Mouse (Mus musculus) MEL (cell line): ENCODE measurements at regions not wholly inside any gene's neighbourhood (a gene's known extent, or its start where the extent isn't known, plus 50 kb on each side); places are given as distances from the start of the nearest gene placed in this dataset.

ENCODE experiments used
- CHD1 ChIP-seq: IDR thresholded peaks from 2 replicates; pipeline ENCODE4 v1.6.1; 2012; ENCODE audit warnings: low read depth, mild to moderate bottlenecking, inconsistent platforms, low read length, improper control_type of control experiment
- CTCF ChIP-seq, 3 experiments: IDR thresholded peaks in 2 of 3; conservative IDR thresholded peaks in 1 of 3; 2 replicates each; pipeline ENCODE4 v1.5.1; 2011 to 2012; ENCODE audit warnings: low read length in 3 of 3, low read depth in 2 of 3, mild to moderate bottlenecking in 2 of 3, improper control_type of control experiment in 1 of 3, inconsistent platforms in 1 of 3, mixed read lengths in 1 of 3, moderate library complexity in 1 of 3; ENCODE audit not compliant: control insufficient read depth in 1 of 3, insufficient read depth in 1 of 3, poor library complexity in 1 of 3, severe bottlenecking in 1 of 3
- EP300 ChIP-seq, 2 experiments: IDR thresholded peaks; 2 replicates each; pipeline ENCODE4 v1.6.1; 2011; ENCODE audit warnings: improper control_type of control experiment in 2 of 2, low read length in 2 of 2, low read depth in 1 of 2, mild to moderate bottlenecking in 1 of 2
- USF1 ChIP-seq: IDR thresholded peaks from 2 replicates; pipeline ENCODE4 v1.6.1; 2014; ENCODE audit warnings: low read depth, mild to moderate bottlenecking, inconsistent platforms, low read length, improper control_type of control experiment, moderate library complexity
- USF2 ChIP-seq, 2 experiments: IDR thresholded peaks; 2 replicates each; pipeline ENCODE4 v1.6.1; 2011 to 2012; ENCODE audit warnings: improper control_type of control experiment in 2 of 2, low read length in 2 of 2, borderline replicate concordance in 1 of 2, inconsistent platforms in 1 of 2, low read depth in 1 of 2, mild to moderate bottlenecking in 1 of 2; ENCODE audit not compliant: insufficient read depth in 1 of 2

GRCm38 (mm10) chr17:44378391-44378790 lies 190.0 kb downstream of the Clic5 start:
- no peak for TF ChIP-seq EP300 (IDR thresholded peaks at IDR 0.05; ENCODE audit: low read depth in 1 of 2, low read length in 2 of 2)
- TF ChIP-seq CTCF (IDR thresholded peaks at IDR 0.05 in 2 of 3, conservative IDR thresholded peaks at IDR 0.05 in 1 of 3; ENCODE audit: control insufficient read depth in 1 of 3, insufficient read depth in 1 of 3, low read depth in 2 of 3, low read length in 3 of 3, poor library complexity in 1 of 3, severe bottlenecking in 1 of 3): no peak
- no peak for TF ChIP-seq USF1
- no peak for TF ChIP-seq USF2 (IDR thresholded peaks at IDR 0.05; ENCODE audit: borderline replicate concordance in 1 of 2, insufficient read depth in 1 of 2, low read depth in 1 of 2, low read length in 2 of 2)
- TF ChIP-seq CHD1: no peak
